Mouse (Mus musculus): ENCODE measurements at regions not wholly inside any gene's neighbourhood (a gene's known extent, or its start where the extent isn't known, plus 50 kb on each side); places are given as distances from the start of the nearest gene placed in this dataset.

DNA sequence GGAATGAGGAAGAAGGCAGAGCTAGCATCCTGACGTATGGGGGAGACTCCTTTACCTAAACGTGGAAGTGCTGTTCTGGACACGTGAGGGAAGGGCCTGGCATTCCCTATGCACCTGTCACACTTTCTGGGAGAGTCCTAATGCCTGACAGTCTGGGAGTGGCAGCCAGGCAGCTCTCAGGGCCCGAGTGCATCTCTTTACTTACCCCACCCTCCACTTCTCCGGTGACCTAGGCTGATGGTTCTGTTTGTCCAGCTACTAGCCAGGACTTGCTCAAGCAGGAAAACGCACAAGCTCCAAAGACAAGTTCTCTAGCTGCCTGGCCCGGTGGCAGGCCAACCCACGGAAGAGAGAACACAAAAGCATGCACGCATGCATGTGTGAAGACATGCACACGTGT lies 60.9 kb upstream of the Lgalsl start:
- TF ChIP-seq CTCF (IDR thresholded peaks at IDR 0.05; ENCODE audit: borderline replicate concordance, insufficient read depth, low read length) (no peak), POLR2A (IDR thresholded peaks at IDR 0.05; ENCODE audit: low read depth, low read length) (no peak)
